Mouse (Mus musculus) MEL-GATA-1-ER (cell line): ENCODE measurements around the gene Cask.

Experiments
- DNase-seq: peaks from one replicate; pipeline ENCODE4 v3.0.0-alpha.2; 2012; ENCODE audit warnings: low read depth; ENCODE audit errors: extremely low read depth

Gene Cask

DNA sequence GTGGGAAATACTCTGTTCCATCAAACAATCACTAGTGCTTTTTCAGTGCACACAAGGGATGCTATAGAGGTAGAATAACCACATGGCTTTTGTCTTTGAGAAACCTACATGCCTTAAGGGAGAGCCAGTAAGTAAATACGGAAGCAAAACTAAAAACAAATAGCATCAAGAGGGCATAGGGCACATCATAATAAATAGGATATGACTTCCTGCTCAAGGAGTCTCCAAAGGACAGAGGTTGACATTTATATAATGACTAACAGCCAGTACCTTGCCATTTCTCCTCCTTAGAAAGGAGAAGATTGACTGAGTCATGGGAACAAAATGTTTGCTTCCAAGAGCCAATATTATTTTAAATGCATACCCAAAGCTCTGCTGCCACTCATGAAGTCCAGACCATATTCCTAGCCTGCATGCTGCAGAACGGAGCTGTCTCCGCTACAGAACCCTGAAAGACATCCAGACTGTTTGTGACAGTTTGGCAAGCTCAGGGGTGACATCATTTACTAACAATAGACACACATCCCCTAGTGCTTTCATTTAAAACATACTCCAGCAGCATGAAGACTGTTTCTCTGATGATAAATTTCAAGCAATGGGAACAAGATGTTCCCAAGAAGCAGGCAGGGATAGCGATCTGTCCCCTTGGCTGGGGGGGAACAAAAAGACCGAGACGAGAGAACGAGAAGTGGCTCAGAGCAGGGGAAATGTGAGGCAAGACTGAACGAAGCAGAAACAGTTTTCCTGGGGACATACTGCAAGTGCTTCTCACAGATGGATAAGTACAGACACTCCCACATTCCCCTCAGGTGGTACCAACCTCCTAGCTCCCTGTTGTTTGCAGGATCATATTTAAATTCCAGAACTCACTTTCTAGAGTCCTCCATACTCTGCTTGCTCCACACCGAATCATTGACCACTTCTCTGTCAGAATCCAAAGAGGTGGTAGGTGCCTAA lies 381.7 kb downstream of the Cask start:
- DNase-seq, result no peak

- DNase-seq, result no peak
Observed at GRCm38 (mm10) chrX:13467121-13467571, 384.0 kb downstream of the Cask start.
